23 mouse cellular contexts compared by ENCODE assay signal in the genomic region with DNA sequence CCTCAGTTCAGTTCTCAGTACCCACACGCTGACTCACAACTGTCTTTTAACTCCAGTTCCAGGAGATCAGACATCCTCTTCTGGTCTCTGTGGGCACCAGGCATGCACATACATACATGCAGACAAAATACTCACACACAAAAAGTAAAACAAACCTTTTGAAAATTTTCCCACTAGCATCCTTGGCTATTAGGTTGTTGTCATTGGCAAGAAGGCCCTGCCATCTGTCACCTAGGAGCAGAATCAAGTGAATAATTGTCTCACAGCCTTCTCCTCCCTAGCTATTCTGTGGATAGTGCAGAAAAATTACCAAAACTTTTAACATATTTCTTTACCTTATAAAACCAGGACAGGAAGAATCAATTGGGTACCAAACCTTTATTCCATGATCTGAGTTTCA. TPM values are rescaled to one million over a fixed set of nuclear protein-coding genes. Genes with fewer than 3 reads are reported as not detected.
DNase-seq lines count a peak whose midpoint lies in the region; ATAC-seq lines count a peak whose summit lies in the region.
"Had no signal": no experiment of that assay in that cellular context is flagged by ENCODE, and none has a peak within 500 bp of the region (broad histone marks: within the 10 kb centered on the region; RNA-seq: fewer than 3 reads in every experiment).

No protein-coding gene starts in this region.

- no peak for DNase-seq in cerebellum, postnatal 4 days (ENCODE audit: low spot score in 2 of 2)
- peak; percentile 66 for DNase-seq in brain, adult 2 months (ENCODE audit: low read depth, low spot score)
- DNase-seq in cerebellum, adult 9-11 months = peak; percentile 28
- DNase-seq in layer of hippocampus, postnatal 10 days (ENCODE audit: low spot score in 2 of 2) = peak; percentile 15 to 34
- no peak for DNase-seq in adrenal gland, postnatal 14 days
- DNase-seq in ovary, postnatal 36 days (ENCODE audit: low spot score) = no peak
- DNase-seq: adrenal gland, postnatal 10 days; gastrocnemius, postnatal 14 days; heart, postnatal 14 days; kidney, adult 11 months; kidney, postnatal 14 days; liver, postnatal 0 days; lung, postnatal 4 days; retina, postnatal 1 day; right cerebral cortex, postnatal 14 days; thymus, postnatal 14 days had no signal

- ATAC-seq in cerebellum, adult (ENCODE audit: insufficient number of reproducible peaks, low FRiP score, low TSS enrichment) = peak; percentile 80
- ATAC-seq: activated CD4-positive, CD25-positive, alpha-beta regulatory T cell, adult 4 months; forebrain, embryonic 13.5 days; inflammation-experienced regulatory T-cells, adult 6 months; liver, embryonic 12.5 days; liver, postnatal 0 days had no signal

RNA-seq across cellular contexts. Expression of a gene that starts 48.8 kb away (rescaled TPM):
- total RNA-seq in layer of hippocampus, postnatal 10 days (2021) = 1 to 10 TPM; 2.1 TPM
- 9.1 and 10.8 TPM in 2 replicates for total RNA-seq in adrenal gland, postnatal 14 days (2021)
- total RNA-seq: CH12.LX; granulocyte monocyte progenitor cell, adult 5-6 weeks had no signal

Comparison
In these comparisons a context has a peak if more than half of its experiments do, and no peak if none do; other contexts are left out.
1. DNase-seq: peak in brain, adult 2 months (single experiment), cerebellum, adult 9-11 months (single experiment) and layer of hippocampus, postnatal 10 days (2 of 2); none in cerebellum, postnatal 4 days (0 of 2), adrenal gland, postnatal 14 days (single experiment) and ovary, postnatal 36 days (single experiment).